ENCODE assay signal across 8 mouse cellular contexts in genomic region chr3:22308962-22309361, GRCm38 (mm10).
DNase-seq lines count a peak whose midpoint lies in the region; TF ChIP-seq lines count a peak whose summit lies in the region.

No protein-coding gene starts in this region.

- no peak for TF ChIP-seq POLR2A in cortical plate, adult 2 months (IDR thresholded peaks at IDR 0.05; ENCODE audit: extremely low read depth, insufficient read depth, low read length)

- no peak overlapping the region for H3K27ac ChIP-seq in cortical plate, adult 2 months (ENCODE audit: insufficient read depth, low read length)

- H3K4me3 ChIP-seq in cortical plate, adult 2 months (ENCODE audit: insufficient read depth, low read length): no peak overlapping the region

- peaks cover 2% of the 10 kb centered on the region; the same call in 1 of the 2 replicates for H3K4me1 ChIP-seq in cortical plate, adult 2 months (ENCODE audit: control insufficient read depth, insufficient read depth, low read length)

- peak; percentile 91 for TF ChIP-seq CTCF in cortical plate, adult 2 months (IDR thresholded peaks at IDR 0.05; ENCODE audit: extremely low read depth, insufficient read depth, low read length)

- peak; percentile 53 for DNase-seq in CD4-positive helper T cell, adult 2 months (ENCODE audit: low read depth, low spot score)
- peak; percentile 72 for DNase-seq in adipocyte (ENCODE audit: low spot score)
- peak; percentile 22 for DNase-seq in gastrocnemius, postnatal 25 days
- peak; percentile 75 for DNase-seq in kidney, postnatal 4 days
- peak; percentile 17 to 31 for DNase-seq in lung, adult 18-20 months
- peak; percentile 48 for DNase-seq in ovary, postnatal 36 days (ENCODE audit: low spot score)
- peak; percentile 77 for DNase-seq in thymus, postnatal 4 days

Comparison
In these comparisons a context has a peak if more than half of its experiments do, and no peak if none do; other contexts are left out.
1. DNase-seq: peak in every context shown above with its lines; median percentile 77 in thymus, postnatal 4 days; 75 in kidney, postnatal 4 days; 72 in adipocyte; 53 in CD4-positive helper T cell, adult 2 months; 48 in ovary, postnatal 36 days; 24 in lung, adult 18-20 months; 22 in gastrocnemius, postnatal 25 days.